Mouse (Mus musculus): ENCODE data around the gene Abcb8. TPM values are rescaled to one million over a fixed set of nuclear protein-coding genes. Genes with fewer than 3 reads are reported as not detected.

Abcb8 gene
- polyA plus RNA-seq, 1 experiment from 2014 or later: 42.9 TPM

- peak overlapping the region; percentile 71 for H3K9ac ChIP-seq (replicated peaks)
- H3K4me2 ChIP-seq: peak overlapping the region; percentile 99
- peak overlapping the region; percentile 85 for H3K27ac ChIP-seq
- no peaks in the 10 kb centered on the region for H3K9me3 ChIP-seq
- peak; percentile 58 for ATAC-seq (ENCODE audit: insufficient number of reproducible peaks, insufficient read depth, low FRiP score, low TSS enrichment, low read depth)
- WGBS: 1% methylated on average over 40 of the region's 41 CpGs
- H3K4me3 ChIP-seq (replicated peaks): peak overlapping the region; percentile 67
- H3K4me1 ChIP-seq (replicated peaks): peaks cover 57% of the 10 kb centered on the region
- H3K27me3 ChIP-seq: peaks cover 75% of the 10 kb centered on the region
- no peaks in the 10 kb centered on the region for H3K36me3 ChIP-seq
These were observed 41.7 kb upstream of the Abcb8 start for GRCm38 (mm10) chr5:24351701-24352171.

- 1% methylated on average over 24 of the region's 24 CpGs for WGBS
- H3K9me3 ChIP-seq: no peaks in the 10 kb centered on the region
- ATAC-seq (ENCODE audit: insufficient number of reproducible peaks, insufficient read depth, low FRiP score, low TSS enrichment, low read depth): peak; percentile 70
- H3K4me3 ChIP-seq (replicated peaks): peak overlapping the region; percentile 67
- peaks cover 71% of the 10 kb centered on the region for H3K27me3 ChIP-seq
- H3K36me3 ChIP-seq: no peaks in the 10 kb centered on the region
- H3K9ac ChIP-seq (replicated peaks): peak overlapping the region; percentile 47
- peak overlapping the region; percentile 99 for H3K4me2 ChIP-seq
- H3K4me1 ChIP-seq (replicated peaks): peaks cover 56% of the 10 kb centered on the region
- H3K27ac ChIP-seq: peak overlapping the region; percentile 85
These were observed 41.1 kb upstream of the Abcb8 start for GRCm38 (mm10) chr5:24352251-24352859.

GRCm38 (mm10) chr5:24353327-24353726 lies 40.1 kb upstream of the Abcb8 start:
- no peak for ATAC-seq (ENCODE audit: insufficient number of reproducible peaks, insufficient read depth, low FRiP score, low TSS enrichment, low read depth)
- no peaks in the 10 kb centered on the region for H3K9me3 ChIP-seq
- H3K27ac ChIP-seq: peak overlapping the region; percentile 85
- H3K4me3 ChIP-seq (replicated peaks): no peak overlapping the region
- peaks cover 47% of the 10 kb centered on the region for H3K4me1 ChIP-seq (replicated peaks)
- peaks cover 61% of the 10 kb centered on the region for H3K27me3 ChIP-seq
- H3K36me3 ChIP-seq: no peaks in the 10 kb centered on the region
- H3K4me2 ChIP-seq: peak overlapping the region; percentile 99
- WGBS: 26% methylated on average over 4 of the region's 4 CpGs
- no peak overlapping the region for H3K9ac ChIP-seq (replicated peaks)

GRCm38 (mm10) chr5:24356764-24357163 lies 36.7 kb upstream of the Abcb8 start:
- Histone ChIP-seq H3K4me3 (replicated peaks) (no peak overlapping the region), H3K36me3 (no peaks in the 10 kb centered on the region), H3K4me1 (replicated peaks) (peaks cover 29% of the 10 kb centered on the region), H3K4me2 (no peak overlapping the region), H3K27me3 (peaks cover 31% of the 10 kb centered on the region), H3K9me3 (no peaks in the 10 kb centered on the region), H3K9ac (replicated peaks) (no peak overlapping the region), H3K27ac (no peak overlapping the region)
- ATAC-seq (ENCODE audit: insufficient number of reproducible peaks, insufficient read depth, low FRiP score, low TSS enrichment, low read depth): no peak
- 59% methylated on average over 4 of the region's 4 CpGs for WGBS

GRCm38 (mm10) chr5:24357461-24357860 lies 36.0 kb upstream of the Abcb8 start:
- H3K4me1 ChIP-seq (replicated peaks): peaks cover 22% of the 10 kb centered on the region
- no peak overlapping the region for H3K4me3 ChIP-seq (replicated peaks)
- peaks cover 27% of the 10 kb centered on the region for H3K27me3 ChIP-seq
- H3K9me3 ChIP-seq: no peaks in the 10 kb centered on the region
- ATAC-seq (ENCODE audit: insufficient number of reproducible peaks, insufficient read depth, low FRiP score, low TSS enrichment, low read depth): no peak
- no peak overlapping the region for H3K4me2 ChIP-seq
- H3K36me3 ChIP-seq: no peaks in the 10 kb centered on the region
- H3K27ac ChIP-seq: no peak overlapping the region
- WGBS: 11% methylated on average over 7 of the region's 7 CpGs
- H3K9ac ChIP-seq (replicated peaks): no peak overlapping the region

GRCm38 (mm10) chr5:24360792-24361454 lies 32.5 kb upstream of the Abcb8 start:
- ATAC-seq (ENCODE audit: insufficient number of reproducible peaks, insufficient read depth, low FRiP score, low TSS enrichment, low read depth): peak; percentile 50; the same call in 1 of the 2 replicates
- H3K9ac ChIP-seq (replicated peaks): no peak overlapping the region
- H3K4me3 ChIP-seq (replicated peaks): no peak overlapping the region

GRCm38 (mm10) chr5:24363467-24363866 lies 30.0 kb upstream of the Abcb8 start:
- Histone ChIP-seq H3K9me3 (no peaks in the 10 kb centered on the region), H3K4me3 (replicated peaks) (no peak overlapping the region), H3K4me2 (no peak overlapping the region), H3K4me1 (replicated peaks) (peaks cover 6% of the 10 kb centered on the region; the same call in 1 of the 2 replicates), H3K27me3 (0 out of 2 replicates have a peak, but pooled peaks cover 4% of the 10 kb centered on the region), H3K9ac (replicated peaks) (no peak overlapping the region), H3K27ac (no peak overlapping the region), H3K36me3 (no peaks in the 10 kb centered on the region)
- 86% methylated on average over 2 of the region's 2 CpGs for WGBS
- no peak for ATAC-seq (ENCODE audit: insufficient number of reproducible peaks, insufficient read depth, low FRiP score, low TSS enrichment, low read depth)

More at GRCm38 (mm10) chr5:24360792-24361454, 32.5 kb upstream of the Abcb8 start:
- peaks cover 6% of the 10 kb centered on the region; the same call in 1 of the 2 replicates for H3K4me1 ChIP-seq (replicated peaks)
- under 1% methylated on average over 7 of the region's 7 CpGs for WGBS
- H3K27me3 ChIP-seq: peaks cover 8% of the 10 kb centered on the region; the same call in 1 of the 2 replicates
- no peak overlapping the region for H3K4me2 ChIP-seq
- no peak overlapping the region for H3K27ac ChIP-seq
- H3K36me3 ChIP-seq: no peaks in the 10 kb centered on the region
- no peaks in the 10 kb centered on the region for H3K9me3 ChIP-seq

GRCm38 (mm10) chr5:24364061-24364460 lies 29.4 kb upstream of the Abcb8 start:
- no peak for ATAC-seq (ENCODE audit: insufficient number of reproducible peaks, insufficient read depth, low FRiP score, low TSS enrichment, low read depth)
- 61% methylated on average over 3 of the region's 3 CpGs for WGBS

GRCm38 (mm10) chr5:24364508-24364907 lies 29.0 kb upstream of the Abcb8 start, which contains the start of gene Nos3:
Nos3 (plus strand) TSS chr5:24364810.
- Histone ChIP-seq H3K27ac (no peak within 1 kb of the TSS), H3K27me3 (0 out of 2 replicates have a peak, but pooled peaks cover 4% of the 10 kb centered on the region), H3K9ac (replicated peaks) (0 out of 2 replicates have a peak within 1 kb of the TSS, but pooled peaks have one; percentile 5), H3K4me2 (no peak within 1 kb of the TSS), H3K9me3 (no peaks in the 10 kb centered on the region), H3K4me3 (replicated peaks) (no peak within 1 kb of the TSS), H3K36me3 (no peaks in the 10 kb centered on the region), H3K4me1 (replicated peaks) (peaks cover 6% of the 10 kb centered on the region; the same call in 1 of the 2 replicates)
- WGBS: 70% methylated on average over 12 of the region's 12 CpGs
- ATAC-seq (ENCODE audit: insufficient number of reproducible peaks, insufficient read depth, low FRiP score, low TSS enrichment, low read depth): no peak

More at GRCm38 (mm10) chr5:24364061-24364460, 29.4 kb upstream of the Abcb8 start:
- Histone ChIP-seq H3K27me3 (0 out of 2 replicates have a peak, but pooled peaks cover 4% of the 10 kb centered on the region), H3K4me1 (replicated peaks) (peaks cover 6% of the 10 kb centered on the region; the same call in 1 of the 2 replicates), H3K9ac (replicated peaks) (no peak overlapping the region), H3K9me3 (no peaks in the 10 kb centered on the region), H3K4me3 (replicated peaks) (no peak overlapping the region), H3K36me3 (no peaks in the 10 kb centered on the region), H3K4me2 (no peak overlapping the region), H3K27ac (no peak overlapping the region)

- Histone ChIP-seq H3K27me3 (0 out of 2 replicates have a peak, but pooled peaks cover 4% of the 10 kb centered on the region), H3K4me1 (replicated peaks) (peaks cover 6% of the 10 kb centered on the region; the same call in 1 of the 2 replicates), H3K9ac (replicated peaks) (0 out of 2 replicates have a peak overlapping the region, but pooled peaks have one; percentile 5), H3K4me3 (replicated peaks) (no peak overlapping the region), H3K4me2 (no peak overlapping the region), H3K36me3 (no peaks in the 10 kb centered on the region), H3K27ac (no peak overlapping the region), H3K9me3 (no peaks in the 10 kb centered on the region)
- WGBS: 85% methylated on average over 10 of the region's 10 CpGs
- ATAC-seq (ENCODE audit: insufficient number of reproducible peaks, insufficient read depth, low FRiP score, low TSS enrichment, low read depth): no peak
These were observed 28.5 kb upstream of the Abcb8 start for GRCm38 (mm10) chr5:24364963-24365362.

GRCm38 (mm10) chr5:24365528-24365927 lies 27.9 kb upstream of the Abcb8 start:
- H3K4me2 ChIP-seq: no peak overlapping the region
- peaks cover 5% of the 10 kb centered on the region; the same call in 1 of the 2 replicates for H3K4me1 ChIP-seq (replicated peaks)
- 0 out of 2 replicates have a peak, but pooled peaks cover 4% of the 10 kb centered on the region for H3K27me3 ChIP-seq
- 0 out of 2 replicates have a peak overlapping the region, but pooled peaks have one; percentile 5 for H3K9ac ChIP-seq (replicated peaks)
- ATAC-seq (ENCODE audit: insufficient number of reproducible peaks, insufficient read depth, low FRiP score, low TSS enrichment, low read depth): no peak
- H3K4me3 ChIP-seq (replicated peaks): no peak overlapping the region
- no peaks in the 10 kb centered on the region for H3K36me3 ChIP-seq
- no peaks in the 10 kb centered on the region for H3K9me3 ChIP-seq
- H3K27ac ChIP-seq: no peak overlapping the region
- 38% methylated on average over 5 of the region's 5 CpGs for WGBS
